Mouse (Mus musculus): ENCODE data around the gene Chid1.
"Not testable (repeated sequence)": the region's sequence is repeated elsewhere in the genome, so short reads cannot be mapped to it uniquely, and the experiment has no call there.

Gene Chid1

DNA sequence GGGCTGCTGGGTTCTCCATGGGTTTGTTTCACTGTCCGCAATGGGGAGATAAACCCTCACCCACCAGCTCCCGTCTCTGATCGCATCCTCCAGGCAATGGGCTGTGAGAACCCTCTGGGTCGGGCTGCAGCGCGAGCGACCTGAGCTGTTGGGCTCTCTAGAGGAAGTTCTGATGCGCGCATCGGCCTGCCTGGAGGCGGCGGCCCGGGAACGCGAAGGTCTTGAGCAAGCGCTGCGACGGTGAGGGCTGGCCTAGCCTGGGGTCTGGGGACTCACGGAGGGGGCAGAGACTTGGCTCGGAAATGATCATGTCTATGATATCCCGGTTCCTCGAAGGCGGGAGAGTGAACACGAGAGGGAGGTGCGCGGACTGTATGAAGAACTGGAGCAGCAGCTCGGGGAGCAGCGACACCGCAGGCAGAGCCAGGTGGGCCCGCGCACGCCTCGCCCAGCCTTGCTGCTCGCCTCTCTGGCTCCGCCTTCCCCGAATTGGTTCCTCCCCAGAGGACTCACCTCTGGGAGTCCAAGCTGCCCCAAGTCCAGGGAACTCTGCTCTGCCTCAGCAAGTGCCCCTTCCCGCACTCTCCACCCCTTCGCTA lies 75.0 kb downstream of the Chid1 start:
- in situ Hi-C loops (cut with MboI, MseI): no loop called here

DNA sequence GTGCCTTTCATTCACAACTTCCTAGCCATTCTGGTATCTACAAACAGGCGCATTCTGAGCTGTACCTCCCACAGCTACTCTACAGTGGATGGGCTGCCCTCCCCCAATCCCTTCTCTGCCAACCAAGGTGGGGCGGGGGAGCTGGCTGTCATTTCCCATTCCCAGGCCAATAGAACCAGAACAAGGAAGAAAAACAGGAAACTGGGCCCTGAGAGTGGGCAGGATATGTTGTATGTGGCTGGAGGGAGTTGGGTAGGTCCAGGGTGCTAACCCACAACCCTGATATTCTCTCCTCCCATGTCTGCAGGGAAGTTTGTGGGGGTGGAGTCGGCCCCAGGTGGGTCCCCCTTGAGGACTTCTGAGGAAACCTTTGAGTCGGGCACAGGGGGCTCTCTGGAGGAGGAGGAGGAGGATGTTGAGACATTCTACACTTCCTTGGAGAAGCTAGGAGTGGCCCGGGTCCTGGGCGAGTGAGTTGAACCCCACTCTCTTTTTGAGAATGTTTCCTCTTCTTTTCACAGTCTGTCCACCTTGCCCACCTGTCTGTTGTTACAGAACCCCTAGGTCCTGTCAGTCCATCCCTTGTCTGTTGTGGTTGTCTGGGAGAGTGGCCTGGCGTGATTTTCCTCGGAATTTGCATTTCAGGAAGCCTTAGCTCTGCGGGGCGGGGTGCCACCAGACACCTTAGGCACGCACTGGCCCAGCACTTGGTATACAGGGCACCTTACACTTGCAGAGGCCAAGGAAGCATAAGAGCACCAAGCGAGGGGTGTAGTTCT lies 75.6 kb downstream of the Chid1 start:
- in situ Hi-C loops (cut with MboI, MseI): no loop called here

DNA sequence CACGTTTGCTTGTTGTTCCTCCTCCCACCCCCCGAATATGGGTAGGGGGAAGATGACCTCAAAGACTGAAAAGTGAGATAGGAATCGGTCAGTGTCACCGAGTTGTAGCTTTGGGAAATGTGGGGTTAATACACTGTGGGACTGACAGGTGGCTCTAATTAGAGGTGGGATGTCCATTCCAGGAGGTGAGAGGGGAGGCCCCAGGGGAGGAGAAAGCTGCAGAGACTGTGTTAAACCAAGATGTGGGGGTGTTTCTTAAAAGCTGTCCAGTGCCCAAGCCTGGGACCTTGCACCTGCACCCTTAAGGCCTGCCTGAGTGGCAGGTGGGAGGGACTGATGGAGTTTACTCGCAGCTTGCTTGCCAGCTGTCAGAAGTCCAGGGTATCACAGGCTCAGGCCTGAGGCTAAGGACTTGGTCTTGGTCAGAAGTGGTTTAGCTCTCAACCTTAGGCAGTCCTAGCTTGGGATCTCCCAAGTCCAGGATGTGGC lies 77.3 kb downstream of the Chid1 start:
- in situ Hi-C loops (cut with MboI, MseI): no loop called here

DNA sequence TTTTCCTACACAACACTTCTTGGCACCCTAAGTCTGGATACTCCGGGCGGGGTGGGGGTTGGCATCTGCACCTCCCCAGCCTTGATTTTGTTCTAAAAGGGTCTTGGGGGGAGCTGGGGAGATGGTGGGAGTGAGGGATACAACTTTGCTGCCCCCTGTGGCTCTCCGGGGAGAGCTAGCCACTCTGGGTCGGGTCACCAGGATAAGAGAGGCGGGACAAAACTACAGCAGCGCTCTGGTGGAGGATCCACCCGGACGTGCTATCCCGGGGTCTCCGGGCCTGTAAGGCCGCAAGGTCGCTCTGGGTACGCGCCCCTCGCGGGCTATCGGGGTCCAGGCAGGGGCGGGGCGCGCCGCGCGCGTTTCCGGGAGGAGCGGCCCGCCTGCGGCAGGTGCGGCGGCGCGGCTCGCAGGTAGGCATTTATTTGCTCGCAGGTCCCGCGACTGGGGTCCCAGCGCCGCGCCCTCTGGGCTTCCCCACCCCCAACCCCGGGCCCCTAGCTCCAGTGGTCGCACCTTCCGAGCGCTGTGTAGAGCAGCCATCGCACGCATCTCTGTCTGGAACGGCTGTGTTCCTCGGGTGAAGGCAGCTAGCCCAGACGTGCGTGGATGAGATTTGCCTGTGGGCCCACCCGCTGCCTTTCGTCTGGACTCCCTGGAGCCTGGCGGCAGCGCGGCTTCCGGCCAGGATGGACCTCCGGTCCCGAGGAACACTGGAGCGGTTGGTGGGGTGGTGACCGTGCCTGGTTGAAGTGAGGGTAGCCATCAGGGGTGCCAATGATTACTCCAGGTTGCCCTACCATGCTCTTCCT lies 77.9 kb downstream of the Chid1 start:
- in situ Hi-C loops (cut with MboI, MseI): no loop called here

DNA sequence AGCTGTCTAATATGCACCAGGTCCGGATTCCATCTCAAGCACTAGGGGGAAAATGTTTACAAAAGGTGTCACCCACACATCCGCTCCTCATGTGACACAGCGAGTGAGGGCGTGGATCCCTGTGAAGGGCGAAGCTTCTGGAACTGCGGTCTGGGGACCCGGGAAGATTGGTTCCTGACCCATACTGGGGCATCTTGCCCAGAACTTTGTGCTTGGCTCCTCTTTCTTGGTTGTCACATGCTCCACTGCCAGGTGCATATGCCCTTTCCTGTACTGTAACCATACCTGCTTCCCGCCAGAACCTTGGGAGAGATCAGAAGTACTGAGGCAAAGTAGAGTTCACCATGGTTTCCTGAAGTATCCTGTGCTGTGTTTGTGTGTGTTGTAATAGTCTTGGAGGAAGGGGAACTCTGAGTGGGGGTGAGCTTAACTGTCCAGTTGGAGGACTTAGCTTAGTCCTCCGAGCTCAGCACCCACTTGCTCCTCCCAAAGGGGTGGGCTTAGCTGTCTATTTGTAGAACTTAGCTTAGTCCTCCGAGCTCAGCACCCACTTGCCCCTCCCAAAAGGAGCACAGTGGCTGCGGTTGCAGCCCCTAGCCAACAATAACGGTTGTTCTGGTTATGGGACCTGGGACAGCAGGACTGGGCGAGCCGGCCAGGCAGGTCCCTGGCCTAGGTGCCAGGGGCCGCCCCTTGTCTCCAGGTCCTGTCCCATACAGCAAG lies 79.1 kb downstream of the Chid1 start, which contains the start of gene Cracr2b:
TSS of gene Cracr2b (plus strand) at position 704 of the 723 bp plus-strand sequence.
- in situ Hi-C loops (cut with MboI, MseI): no loop called here

DNA sequence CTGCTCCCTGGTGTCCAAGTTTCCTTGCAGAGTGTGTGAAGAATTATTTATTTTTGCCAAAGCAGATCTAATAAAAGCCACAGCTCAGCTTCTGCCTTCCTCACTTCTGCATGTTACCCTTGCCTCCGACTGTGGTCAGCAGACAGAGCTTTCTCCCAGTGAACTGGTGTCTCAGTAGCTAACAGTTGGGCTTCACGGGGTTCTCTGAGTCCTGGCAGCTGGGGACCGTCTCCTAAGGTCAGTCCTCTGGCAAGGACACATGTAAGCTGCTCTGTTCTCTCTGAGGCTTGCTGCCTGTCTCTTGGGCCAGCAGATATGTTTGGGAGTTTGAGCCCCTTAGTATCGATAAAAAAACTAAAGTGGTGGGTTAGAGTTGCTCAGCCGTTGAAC lies 79.7 kb downstream of the Chid1 start:
- in situ Hi-C loops (cut with MboI, MseI): no loop called here

DNA sequence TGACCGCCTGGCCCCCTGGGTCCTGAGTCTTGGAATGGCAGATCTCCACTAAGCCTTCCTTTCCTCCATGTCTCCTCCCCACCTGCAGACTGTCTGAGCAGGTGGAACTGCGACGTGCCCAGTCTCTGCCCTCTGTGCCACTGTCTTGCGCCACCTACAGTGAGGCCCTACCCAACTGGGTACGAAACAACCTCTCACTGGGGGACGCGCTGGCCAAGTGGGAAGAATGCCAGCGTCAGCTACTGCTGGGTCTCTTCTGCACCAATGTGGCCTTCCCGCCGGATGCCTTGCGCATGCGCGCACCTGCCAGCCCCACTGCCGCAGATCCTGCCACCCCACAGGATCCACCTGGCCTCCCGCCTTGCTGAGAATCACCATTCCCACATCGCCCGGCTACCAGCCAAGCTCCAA lies 80.4 kb downstream of the Chid1 start:
- in situ Hi-C loops (cut with MboI, MseI): no loop called here

DNA sequence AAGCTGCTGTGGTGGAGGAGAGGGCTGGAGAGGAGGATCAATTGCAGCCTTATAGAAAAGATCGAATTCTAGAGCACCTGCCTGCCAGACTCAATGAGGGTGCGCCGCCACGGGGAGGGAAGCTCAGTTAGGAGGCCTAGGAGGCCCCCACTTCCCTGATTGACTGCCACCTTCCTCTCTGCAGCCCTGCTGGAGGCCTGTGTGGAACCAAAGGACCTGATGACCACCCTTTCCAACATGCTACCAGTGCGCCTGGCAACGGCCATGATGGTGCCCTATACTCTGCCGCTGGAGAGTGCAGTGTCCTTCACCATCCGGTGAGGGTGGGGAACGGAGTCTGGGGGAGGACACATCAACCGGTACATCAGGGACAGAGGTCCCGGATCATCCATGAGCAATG lies 81.0 kb downstream of the Chid1 start:
- in situ Hi-C loops (cut with MboI, MseI): no loop called here

DNA sequence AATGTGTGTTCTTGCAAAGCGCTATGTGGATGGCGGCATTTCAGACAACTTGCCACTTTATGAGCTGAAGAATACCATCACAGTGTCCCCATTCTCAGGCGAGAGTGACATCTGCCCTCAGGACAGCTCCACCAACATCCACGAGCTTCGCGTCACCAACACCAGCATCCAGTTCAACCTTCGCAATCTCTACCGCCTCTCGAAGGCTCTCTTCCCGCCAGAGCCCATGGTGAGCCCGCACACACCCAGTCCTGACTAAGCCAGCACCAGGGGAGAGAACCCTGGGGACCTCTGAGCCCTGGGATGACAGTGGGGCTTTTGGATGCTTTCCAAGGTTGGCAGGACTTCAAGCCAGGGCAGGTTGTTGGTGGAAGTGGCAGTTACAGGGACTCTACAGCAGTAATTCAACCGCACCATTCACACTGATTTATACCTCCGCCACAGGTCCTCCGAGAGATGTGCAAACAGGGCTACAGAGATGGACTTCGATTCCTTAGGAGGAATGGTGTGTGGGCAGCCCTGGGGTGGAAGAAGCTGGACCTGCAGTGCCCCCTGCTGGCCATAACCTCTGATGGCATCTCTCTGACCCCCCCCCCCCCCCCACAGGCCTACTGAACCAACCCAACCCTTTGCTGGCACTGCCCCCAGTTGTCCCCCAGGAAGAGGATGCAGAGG lies 81.5 kb downstream of the Chid1 start:
- in situ Hi-C loops (cut with MboI, MseI): no loop called here

DNA sequence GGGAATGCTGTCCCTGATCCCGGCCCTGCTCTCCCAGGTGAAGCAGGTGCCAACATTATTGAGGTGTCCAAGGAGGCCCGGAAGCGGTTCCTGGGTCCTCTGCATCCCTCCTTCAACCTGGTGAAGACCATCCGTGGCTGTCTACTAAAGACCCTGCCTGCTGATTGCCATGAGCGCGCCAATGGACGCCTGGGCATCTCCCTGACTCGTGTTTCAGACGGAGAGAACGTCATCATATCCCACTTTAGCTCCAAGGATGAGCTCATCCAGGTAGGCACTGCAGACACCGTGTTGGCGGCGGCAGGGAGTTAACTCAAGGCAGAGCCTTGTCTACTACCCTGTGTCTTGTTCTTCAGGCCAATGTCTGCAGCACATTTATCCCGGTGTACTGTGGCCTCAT lies 82.4 kb downstream of the Chid1 start:
- in situ Hi-C loops (cut with MboI, MseI): no loop called here

DNA sequence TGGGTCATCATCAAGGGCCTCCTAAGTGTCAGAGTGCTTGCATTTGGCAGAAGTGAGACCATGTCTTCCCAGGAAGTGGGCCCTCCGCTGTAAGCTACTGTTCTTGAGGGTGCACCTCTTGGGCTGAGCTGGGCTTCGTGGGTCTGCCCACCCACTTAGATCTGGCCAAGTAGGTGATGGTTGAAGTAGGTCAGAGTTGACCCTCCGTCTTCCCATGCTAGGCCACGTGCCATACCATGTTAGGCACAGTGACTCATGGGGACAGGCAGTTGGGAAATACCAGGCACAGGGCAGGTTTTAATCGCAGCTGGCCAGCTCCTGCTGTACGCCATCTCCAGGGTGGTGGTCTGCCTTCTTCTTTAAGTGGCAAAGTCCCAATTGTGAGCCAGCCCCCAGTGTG lies 82.9 kb downstream of the Chid1 start:
- in situ Hi-C loops (cut with MboI, MseI): no loop called here

DNA sequence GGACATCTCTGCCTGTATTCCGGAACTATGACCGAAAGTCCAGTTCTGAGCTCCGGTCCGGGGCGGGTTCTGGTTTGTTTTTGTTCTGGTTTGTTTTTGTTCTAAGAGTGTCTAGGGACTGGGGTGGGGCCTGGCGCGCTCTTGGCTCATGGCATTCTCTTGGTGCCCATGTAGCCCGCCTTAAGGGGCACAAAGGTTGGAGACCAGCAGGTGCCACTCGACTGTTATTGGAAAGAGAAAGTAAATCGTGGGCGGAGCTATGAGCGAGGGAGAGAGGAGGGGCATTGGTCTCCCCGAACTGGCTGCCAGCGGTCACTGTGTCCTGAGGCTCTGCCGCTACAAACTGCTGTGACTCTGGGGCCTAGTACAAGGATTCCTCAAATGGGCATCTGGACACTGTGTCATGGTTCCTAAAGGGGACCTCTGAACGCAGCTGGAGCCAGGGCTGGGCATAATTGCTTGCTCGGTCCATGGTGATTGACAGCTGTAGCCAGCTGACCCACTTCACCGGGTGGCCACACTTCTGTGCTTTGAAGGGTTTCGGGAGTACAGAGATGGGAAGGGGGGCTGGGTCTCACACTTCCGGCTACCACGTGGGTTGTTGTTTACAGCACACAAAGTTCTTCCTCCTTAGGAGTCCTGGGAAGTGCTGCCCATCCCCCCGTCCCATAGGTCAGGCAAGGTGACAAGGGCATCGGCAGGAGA lies 83.9 kb downstream of the Chid1 start:
- in situ Hi-C loops (cut with MboI, MseI): no loop called here

DNA sequence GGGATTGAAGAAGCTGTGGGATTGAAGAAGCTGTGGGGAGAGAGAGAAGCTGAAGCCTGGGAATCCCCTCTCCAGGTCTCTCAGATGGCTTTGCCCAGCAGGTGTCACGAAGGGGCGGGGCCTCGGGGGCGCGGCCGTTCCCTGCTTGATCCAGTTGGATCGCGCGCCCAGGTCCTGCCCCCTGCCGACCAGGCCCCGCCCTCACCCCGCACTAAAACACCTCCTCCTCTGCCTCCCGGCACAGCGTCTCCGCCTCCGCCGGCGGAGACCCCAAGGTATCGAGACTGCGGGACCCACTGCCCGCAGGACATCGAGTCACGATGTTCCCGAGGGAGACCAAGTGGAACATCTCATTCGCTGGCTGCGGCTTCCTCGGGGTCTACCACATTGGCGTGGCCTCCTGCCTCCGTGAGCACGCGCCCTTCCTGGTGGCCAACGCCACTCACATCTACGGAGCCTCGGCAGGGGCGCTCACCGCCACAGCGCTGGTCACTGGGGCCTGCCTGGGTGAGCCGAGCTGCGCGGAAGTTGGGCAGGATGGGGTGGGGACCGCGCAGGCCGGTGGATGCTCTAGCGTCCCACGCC lies 84.6 kb downstream of the Chid1 start, which contains the start of gene Pnpla2:
TSS of gene Pnpla2 (plus strand) at position 232 of the 585 bp plus-strand sequence.
- in situ Hi-C loops (cut with MboI, MseI): loop anchor here (5.0 kb wide), 1 partner anchor 43 kb away; the partner anchor contains the start of gene Gatd1

DNA sequence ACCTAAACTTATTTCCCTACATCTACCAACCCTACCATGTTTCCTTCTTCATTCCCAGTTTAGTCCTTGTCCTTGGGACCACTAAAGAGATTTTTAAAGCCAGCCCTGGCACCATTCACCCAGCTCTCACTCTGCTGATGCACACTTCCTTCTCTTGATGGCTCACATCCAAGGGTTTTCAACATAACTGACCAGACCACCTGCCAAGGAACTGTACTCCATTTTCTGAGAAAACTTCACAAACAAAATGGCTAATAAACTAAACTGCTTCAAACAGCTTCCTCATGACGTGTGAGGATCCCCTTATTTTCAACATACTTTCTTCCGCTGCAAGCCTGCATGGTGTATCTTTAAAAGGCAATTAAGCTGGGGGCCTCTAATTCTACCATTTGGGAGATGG lies 86.0 kb downstream of the Chid1 start:
- in situ Hi-C loops (cut with MboI, MseI): loop anchor here (5.0 kb wide), 1 partner anchor 41 kb away; the partner anchor contains the start of gene Gatd1

DNA sequence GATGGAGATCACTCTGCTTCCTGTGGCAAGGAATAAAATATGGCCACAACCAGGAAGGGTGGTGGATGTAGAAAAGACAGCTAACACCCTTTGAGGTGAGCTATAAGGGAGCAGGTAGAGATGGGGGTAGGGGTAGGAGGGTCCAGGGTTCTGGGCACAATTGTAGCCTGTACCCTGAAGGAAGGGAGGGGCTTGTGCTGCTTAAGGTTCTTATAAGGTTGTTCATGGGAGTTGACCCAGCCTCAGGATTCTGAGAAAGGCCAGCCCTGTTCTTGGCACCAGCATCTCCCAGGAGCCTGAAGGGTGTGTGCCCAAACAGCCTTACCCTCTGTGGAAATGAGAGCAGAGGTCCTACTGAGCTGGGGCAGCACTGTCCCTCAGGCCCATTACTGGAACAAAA lies 87.7 kb downstream of the Chid1 start:
- in situ Hi-C loops (cut with MboI, MseI): loop anchor here (5.0 kb wide), 1 partner anchor 40 kb away; the partner anchor contains the start of gene Gatd1

DNA sequence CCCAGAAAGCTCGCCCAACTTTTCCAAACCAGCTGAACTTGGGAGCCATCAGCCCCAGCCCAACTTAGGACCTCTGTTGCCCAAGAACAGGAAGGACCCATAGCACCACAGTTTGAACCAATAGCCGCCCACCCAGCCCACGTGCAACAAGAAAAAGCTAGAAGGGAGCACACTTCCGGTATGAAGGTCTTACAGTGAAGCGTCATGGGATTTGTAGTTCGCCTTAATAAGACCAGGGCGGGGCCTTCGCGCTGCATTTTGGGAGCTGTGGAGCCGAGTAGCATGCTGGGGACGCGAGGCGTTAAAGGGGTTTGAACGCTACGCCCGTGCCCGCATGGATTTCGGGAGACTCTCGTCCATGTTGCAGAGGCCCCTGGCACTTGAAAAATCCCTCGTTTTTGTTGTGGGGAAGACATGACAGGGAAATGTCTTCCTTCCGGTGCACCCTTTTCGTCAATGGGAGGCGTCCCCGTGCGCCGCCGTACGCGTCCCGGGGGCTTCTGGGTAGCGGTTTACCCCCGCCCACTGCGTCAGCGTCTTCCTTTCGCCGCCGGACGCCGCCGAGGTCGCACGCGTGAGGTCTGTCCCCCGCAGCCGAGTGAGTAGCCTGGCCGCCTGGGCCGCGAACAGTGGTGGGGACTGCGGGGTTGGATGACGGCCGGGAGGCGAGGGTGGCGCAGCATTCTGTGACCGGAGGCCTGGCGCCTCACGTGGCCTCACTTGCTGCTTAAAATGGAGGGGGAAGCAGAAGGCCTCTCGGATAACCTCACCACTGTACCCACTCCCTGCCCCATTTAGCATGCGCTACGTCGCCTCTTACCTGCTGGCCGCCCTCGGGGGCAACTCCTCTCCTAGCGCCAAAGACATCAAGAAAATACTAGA lies 92.3 kb downstream of the Chid1 start, which contains the start of gene Rplp2:
TSS of gene Rplp2 (plus strand) at position 261 of the 882 bp plus-strand sequence.
- in situ Hi-C loops (cut with MboI, MseI): no loop called here

DNA sequence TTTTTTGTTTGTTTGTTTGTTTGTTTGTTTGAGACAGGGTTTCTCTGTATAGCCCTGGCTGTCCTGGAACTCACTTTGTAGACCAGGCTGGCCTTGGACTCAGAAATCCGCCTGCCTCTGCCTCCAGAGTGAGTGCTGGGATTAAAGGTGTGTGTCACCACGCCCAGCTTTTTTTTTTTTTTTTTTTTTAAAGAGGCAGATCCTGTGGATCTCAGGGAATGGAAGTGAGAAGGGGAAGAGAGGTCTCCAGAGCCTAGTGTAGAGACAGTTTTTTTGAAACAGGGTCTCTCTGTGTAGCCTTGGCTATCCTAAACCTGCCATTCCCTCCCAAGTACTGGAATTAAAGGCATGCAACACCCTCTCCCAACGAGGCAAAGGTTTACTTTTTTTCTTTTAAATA lies 93.3 kb downstream of the Chid1 start:
- in situ Hi-C loops (cut with MboI, MseI): not testable (repeated sequence)

DNA sequence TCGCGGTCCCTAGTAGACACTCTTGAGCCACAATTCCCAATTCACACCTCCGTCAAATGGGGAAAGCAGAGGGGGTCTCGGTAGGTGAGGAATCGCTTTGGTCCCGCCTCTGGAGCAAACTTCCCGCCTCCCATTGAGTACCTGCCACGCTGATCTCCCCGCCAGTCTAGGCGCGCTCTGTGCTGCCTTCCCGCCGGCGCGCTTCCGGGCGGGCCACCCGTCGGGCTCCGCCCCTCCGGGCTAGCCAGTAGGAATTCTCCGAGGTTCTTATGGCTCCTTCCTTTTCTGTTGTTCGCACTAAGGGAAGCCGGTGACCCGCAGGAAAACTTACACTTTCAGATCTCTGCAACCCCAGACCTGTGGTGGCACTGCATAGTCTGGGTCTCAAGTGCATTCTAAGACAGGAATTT lies 95.8 kb downstream of the Chid1 start, which contains the start of gene Pidd1:
TSS of gene Pidd1 (minus strand) at position 198 of the 410 bp plus-strand sequence.
- in situ Hi-C loops (cut with MboI, MseI): no loop called here
